Mouse (Mus musculus) MEL (cell line): ENCODE data around the gene Snrnp70. TPM values are rescaled to one million over a fixed set of nuclear protein-coding genes. Genes with fewer than 3 reads are reported as not detected.

ENCODE experiments used
- DNase-seq: peaks from one replicate; pipeline ENCODE4 v3.0.0; 2011; ENCODE audit warnings: low read depth, low spot score
- H3K27ac ChIP-seq: 2 replicates; pipeline ENCODE4 v1.5.1; 2012; ENCODE audit warnings: low read depth, mild to moderate bottlenecking, control low read depth, low read length, moderate library complexity; ENCODE audit not compliant: control insufficient read depth
- H3K27me3 ChIP-seq, 2 experiments: fragments of 150-350 bp in 1 of 2; sonication (generic) in 1 of 2; 2 replicates each; pipeline ENCODE4 v1.6.1; 2012; ENCODE audit warnings: low read length in 2 of 2, mild to moderate bottlenecking in 2 of 2, improper control_type of control experiment in 1 of 2, moderate library complexity in 1 of 2; ENCODE audit not compliant: insufficient read depth in 2 of 2, control insufficient read depth in 1 of 2
- H3K36me3 ChIP-seq, 2 experiments: 2 replicates each; pipeline ENCODE4 v1.6.1; 2012 to 2014; ENCODE audit warnings: low read length in 2 of 2, improper control_type of control experiment in 1 of 2, inconsistent platforms in 1 of 2, mild to moderate bottlenecking in 1 of 2; ENCODE audit not compliant: insufficient read depth in 2 of 2, control insufficient read depth in 1 of 2
- H3K4me1 ChIP-seq, 2 experiments: fragments of 150-350 bp in 1 of 2; sonication (generic) in 1 of 2; 2 replicates each; pipeline ENCODE4 v1.6.1; 2012; ENCODE audit warnings: low read length in 2 of 2, improper control_type of control experiment in 1 of 2, mild to moderate bottlenecking in 1 of 2; ENCODE audit not compliant: insufficient read depth in 2 of 2, control insufficient read depth in 1 of 2
- H3K4me3 ChIP-seq, 2 experiments: fragments of 150-350 bp in 1 of 2; sonication (generic) in 1 of 2; 2 replicates each; pipeline ENCODE4 v1.5.1; 2012; ENCODE audit warnings: low read depth in 2 of 2, low read length in 2 of 2, mild to moderate bottlenecking in 2 of 2, moderate library complexity in 2 of 2, control low read depth in 1 of 2, improper control_type of control experiment in 1 of 2; ENCODE audit not compliant: control insufficient read depth in 1 of 2, insufficient read depth in 1 of 2
- H3K79me2 ChIP-seq: 2 replicates; pipeline ENCODE4 v1.6.1; 2012; ENCODE audit warnings: mild to moderate bottlenecking, low read length, moderate library complexity; ENCODE audit not compliant: control insufficient read depth, poor library complexity, insufficient read depth
- H3K9ac ChIP-seq: 2 replicates; pipeline ENCODE4 v1.6.1; 2012; ENCODE audit warnings: low read depth, mild to moderate bottlenecking, control low read depth, low read length, moderate library complexity; ENCODE audit not compliant: control insufficient read depth, poor library complexity, severe bottlenecking
- H3K9me3 ChIP-seq: fragments of 150-350 bp; sonication (generic); replicated peaks from 2 replicates; pipeline ENCODE4 v1.6.1; 2012; ENCODE audit warnings: mild to moderate bottlenecking, low read length, improper control_type of control experiment, moderate library complexity; ENCODE audit not compliant: insufficient read depth
- BHLHE40 ChIP-seq: IDR thresholded peaks from 2 replicates; pipeline ENCODE4 v1.6.1; 2012; ENCODE audit warnings: low read depth, mild to moderate bottlenecking, inconsistent platforms, low read length, improper control_type of control experiment, borderline replicate concordance
- CHD1 ChIP-seq: IDR thresholded peaks from 2 replicates; pipeline ENCODE4 v1.6.1; 2012; ENCODE audit warnings: low read depth, mild to moderate bottlenecking, inconsistent platforms, low read length, improper control_type of control experiment
- CHD2 ChIP-seq: IDR thresholded peaks from 2 replicates; pipeline ENCODE4 v1.6.1; 2011; ENCODE audit warnings: low read length, improper control_type of control experiment
- CTCF ChIP-seq, 3 experiments: IDR thresholded peaks in 2 of 3; conservative IDR thresholded peaks in 1 of 3; 2 replicates each; pipeline ENCODE4 v1.5.1; 2011 to 2012; ENCODE audit warnings: low read length in 3 of 3, low read depth in 2 of 3, mild to moderate bottlenecking in 2 of 3, improper control_type of control experiment in 1 of 3, inconsistent platforms in 1 of 3, mixed read lengths in 1 of 3, moderate library complexity in 1 of 3; ENCODE audit not compliant: control insufficient read depth in 1 of 3, insufficient read depth in 1 of 3, poor library complexity in 1 of 3, severe bottlenecking in 1 of 3
- ELF1 ChIP-seq: IDR thresholded peaks from 2 replicates; pipeline ENCODE4 v1.6.1; 2014; ENCODE audit warnings: low read depth, mild to moderate bottlenecking, inconsistent platforms, low read length, improper control_type of control experiment, moderate library complexity
- ETS1 ChIP-seq: IDR thresholded peaks from 2 replicates; pipeline ENCODE4 v1.6.1; 2012; ENCODE audit warnings: low read depth, mild to moderate bottlenecking, inconsistent platforms, low read length, improper control_type of control experiment, moderate library complexity
- KAT2A ChIP-seq: conservative IDR thresholded peaks from 2 replicates; pipeline ENCODE4 v1.6.1; 2012; ENCODE audit warnings: low read depth, low read length, improper control_type of control experiment, inconsistent platforms
- MAFK ChIP-seq: IDR thresholded peaks from 2 replicates; pipeline ENCODE4 v1.6.1; 2011; ENCODE audit warnings: low read depth, mild to moderate bottlenecking, low read length, improper control_type of control experiment, borderline replicate concordance
- MAZ ChIP-seq: IDR thresholded peaks from 2 replicates; pipeline ENCODE4 v1.6.1; 2012; ENCODE audit warnings: low read depth, mild to moderate bottlenecking, inconsistent platforms, low read length, improper control_type of control experiment
- MEF2A ChIP-seq: IDR thresholded peaks from 2 replicates; pipeline ENCODE4 v1.6.1; 2014; ENCODE audit warnings: low read depth, mild to moderate bottlenecking, inconsistent platforms, low read length, improper control_type of control experiment; ENCODE audit not compliant: poor library complexity, insufficient replicate concordance, severe bottlenecking; ENCODE audit errors: extremely low read depth
- MXI1 ChIP-seq: IDR thresholded peaks from 2 replicates; pipeline ENCODE4 v1.6.1; 2011; ENCODE audit warnings: mild to moderate bottlenecking, low read depth, low read length, improper control_type of control experiment
- MYB ChIP-seq: IDR thresholded peaks from 2 replicates; pipeline ENCODE4 v1.6.1; 2011; ENCODE audit warnings: mild to moderate bottlenecking, low read depth, low read length, improper control_type of control experiment
- NELFE ChIP-seq: IDR thresholded peaks from 2 replicates; pipeline ENCODE4 v1.6.1; 2011; ENCODE audit warnings: low read depth, low read length, improper control_type of control experiment
- NRF1 ChIP-seq: IDR thresholded peaks from 2 replicates; pipeline ENCODE4 v1.6.1; 2014; ENCODE audit warnings: low read depth, mild to moderate bottlenecking, inconsistent platforms, low read length, improper control_type of control experiment, moderate library complexity; ENCODE audit not compliant: poor library complexity, insufficient read depth, severe bottlenecking
- POLR2A ChIP-seq, 2 experiments: IDR thresholded peaks; 2 replicates each; pipeline ENCODE4 v1.6.1; 2011 to 2012; ENCODE audit warnings: low read length in 2 of 2, mild to moderate bottlenecking in 2 of 2, control low read depth in 1 of 2, improper control_type of control experiment in 1 of 2, low read depth in 1 of 2, moderate library complexity in 1 of 2; ENCODE audit not compliant: control insufficient read depth in 1 of 2, insufficient read depth in 1 of 2, poor library complexity in 1 of 2
- POLR2AphosphoS2 ChIP-seq: IDR thresholded peaks from 2 replicates; pipeline ENCODE4 v1.6.1; 2011; ENCODE audit warnings: low read length, improper control_type of control experiment
- RAD21 ChIP-seq: IDR thresholded peaks from 2 replicates; pipeline ENCODE4 v1.6.1; 2011; ENCODE audit warnings: mild to moderate bottlenecking, low read depth, low read length, improper control_type of control experiment
- SMC3 ChIP-seq: IDR thresholded peaks from 2 replicates; pipeline ENCODE4 v1.6.1; 2011; ENCODE audit warnings: low read depth, low read length, improper control_type of control experiment
- TAL1 ChIP-seq: IDR thresholded peaks from 2 replicates; pipeline ENCODE4 v1.6.1; 2012; ENCODE audit warnings: mild to moderate bottlenecking, inconsistent platforms, low read length, moderate library complexity, mixed read lengths
- TBP ChIP-seq: IDR thresholded peaks from 2 replicates; pipeline ENCODE4 v1.8.0; 2011; ENCODE audit warnings: low read depth, low read length, improper control_type of control experiment
- UBTF ChIP-seq: IDR thresholded peaks from 2 replicates; pipeline ENCODE4 v1.6.1; 2012; ENCODE audit warnings: low read depth, mild to moderate bottlenecking, inconsistent platforms, low read length, improper control_type of control experiment, moderate library complexity, borderline replicate concordance; ENCODE audit not compliant: insufficient read depth
- USF1 ChIP-seq: IDR thresholded peaks from 2 replicates; pipeline ENCODE4 v1.6.1; 2014; ENCODE audit warnings: low read depth, mild to moderate bottlenecking, inconsistent platforms, low read length, improper control_type of control experiment, moderate library complexity
- ZC3H11A ChIP-seq: IDR thresholded peaks from 2 replicates; pipeline ENCODE4 v1.6.1; 2012; ENCODE audit warnings: low read depth, mild to moderate bottlenecking, inconsistent platforms, low read length, improper control_type of control experiment
- ZKSCAN1 ChIP-seq: IDR thresholded peaks from 2 replicates; pipeline ENCODE4 v1.6.1; 2012; ENCODE audit warnings: low read depth, mild to moderate bottlenecking, inconsistent platforms, low read length, improper control_type of control experiment, moderate library complexity
- ZMIZ1 ChIP-seq: IDR thresholded peaks from 2 replicates; pipeline ENCODE4 v1.6.1; 2012; ENCODE audit warnings: low read depth, mild to moderate bottlenecking, inconsistent platforms, low read length, improper control_type of control experiment, moderate library complexity
- polyA plus RNA-seq, 2 experiments: library from polyadenylated mRNA; stranded (reverse) in 1 of 2; unstranded in 1 of 2; fragments of >175 nt in 1 of 2; fragments of >200 nt in 1 of 2; gene quantifications; 2 replicates each; pipeline versions ENCODE4 v1.2.1 to v1.2.4; 2012; ENCODE audit warnings: low replicate concordance in 2 of 2, low read depth in 1 of 2; ENCODE audit not compliant: insufficient read length in 2 of 2, insufficient read depth in 1 of 2, missing spikeins in 1 of 2
- total RNA-seq: library from RNA; depleted of rRNA; stranded (reverse); fragments of 300-350 nt; gene quantifications from 2 replicates; pipeline ENCODE4 v1.2.3, GENCODE M21; 2012

Snrnp70 gene
- total and polyA plus RNA-seq, 3 experiments = 272 to 1,478 (median 588) TPM

DNA sequence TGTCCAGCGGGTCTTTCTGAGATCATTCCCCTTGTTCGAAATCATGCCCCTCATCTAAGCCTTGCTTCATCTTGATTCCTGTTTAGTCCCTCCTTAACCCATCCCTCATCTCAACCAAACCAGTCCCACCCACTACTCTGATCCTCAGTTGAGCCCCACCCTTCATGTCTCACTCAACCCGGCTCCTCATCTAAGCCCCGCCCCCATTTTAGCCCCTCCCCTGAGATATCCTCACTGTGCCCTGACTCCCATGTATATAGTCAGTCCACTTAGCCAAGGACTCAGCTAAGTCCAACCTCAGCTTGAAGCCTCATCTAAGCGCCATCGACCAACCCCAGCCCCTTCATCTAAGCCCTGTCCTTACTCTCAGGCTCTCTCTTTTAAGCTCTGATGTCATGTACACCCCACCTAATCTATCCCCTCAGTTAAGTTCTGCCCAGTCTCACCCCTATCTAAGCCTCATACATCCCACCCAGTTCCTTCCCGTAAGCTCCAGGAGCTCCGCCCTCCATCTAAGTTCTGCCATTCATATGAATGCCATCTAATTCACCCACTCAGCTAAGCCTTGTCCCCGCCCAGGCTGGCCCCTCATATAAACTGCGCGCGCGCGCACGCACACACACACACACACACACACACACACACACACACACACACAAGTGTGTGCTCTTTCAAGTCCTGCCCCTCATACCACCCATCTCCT is 40.1 kb downstream of the Snrnp70 start:
- no peak overlapping the region for H3K27ac ChIP-seq
- H3K4me1 ChIP-seq = peaks cover 0 to 10% of the 10 kb centered on the region in 2 experiments; a peak in 3 of 4 replicates
- TF ChIP-seq KAT2A (no peak), USF1 (no peak), ZKSCAN1 (no peak), ELF1 (no peak), POLR2A (IDR thresholded peaks at IDR 0.05; ENCODE audit: control insufficient read depth in 1 of 2, insufficient read depth in 1 of 2, low read depth in 1 of 2, low read length in 2 of 2, poor library complexity in 1 of 2) (no peak), TAL1 (no peak), MXI1 (no peak), NELFE (no peak), NRF1 (no peak), CHD2 (no peak), CTCF (IDR thresholded peaks at IDR 0.05 in 2 of 3, conservative IDR thresholded peaks at IDR 0.05 in 1 of 3; ENCODE audit: control insufficient read depth in 1 of 3, insufficient read depth in 1 of 3, low read depth in 2 of 3, low read length in 3 of 3, poor library complexity in 1 of 3, severe bottlenecking in 1 of 3) (no peak), MAFK (no peak), MYB (no peak), MAZ (no peak), ZC3H11A (no peak)
- no peaks in the 10 kb centered on the region for H3K79me2 ChIP-seq
- peaks cover 0 to 2% of the 10 kb centered on the region in 2 experiments; a peak in 1 of 4 replicates for H3K36me3 ChIP-seq
- no peak overlapping the region for H3K4me3 ChIP-seq
- H3K27me3 ChIP-seq = no peaks in the 10 kb centered on the region
- no peak overlapping the region for H3K9ac ChIP-seq
- no peaks in the 10 kb centered on the region for H3K9me3 ChIP-seq
- DNase-seq = no peak

GRCm38 (mm10) chr7:45353041-45353440 is 42.5 kb downstream of the Snrnp70 start:
- TF ChIP-seq CTCF (IDR thresholded peaks at IDR 0.05 in 2 of 3, conservative IDR thresholded peaks at IDR 0.05 in 1 of 3; ENCODE audit: control insufficient read depth in 1 of 3, insufficient read depth in 1 of 3, low read depth in 2 of 3, low read length in 3 of 3, poor library complexity in 1 of 3, severe bottlenecking in 1 of 3) = no peak
- TF ChIP-seq KAT2A = no peak
- TF ChIP-seq MEF2A = no peak
- TF ChIP-seq CHD2 = no peak
- TF ChIP-seq MYB = no peak
- no peak for TF ChIP-seq UBTF
- TF ChIP-seq NRF1 = no peak
- no peak for TF ChIP-seq ETS1
- TF ChIP-seq CHD1 = no peak
- TF ChIP-seq RAD21 = no peak
- no peak for TF ChIP-seq TBP
- TF ChIP-seq TAL1 = no peak
- no peak for TF ChIP-seq USF1
- no peak for TF ChIP-seq SMC3
- TF ChIP-seq POLR2AphosphoS2 = no peak
- no peak for TF ChIP-seq ZMIZ1
- no peak for TF ChIP-seq BHLHE40
- no peak for TF ChIP-seq MAZ
- no peak overlapping the region for H3K4me3 ChIP-seq
- H3K79me2 ChIP-seq = no peaks in the 10 kb centered on the region
- H3K27me3 ChIP-seq = no peaks in the 10 kb centered on the region
- no peak for DNase-seq
- H3K9ac ChIP-seq = no peak overlapping the region
- H3K36me3 ChIP-seq = no peaks in the 10 kb centered on the region
- H3K9me3 ChIP-seq = no peaks in the 10 kb centered on the region
- H3K4me1 ChIP-seq = peaks cover 0 to 8% of the 10 kb centered on the region in 2 experiments; a peak in 3 of 4 replicates
- no peak overlapping the region for H3K27ac ChIP-seq
